Mouse (Mus musculus): ENCODE measurements around the gene Psma7.

The Psma7 gene

GRCm38 (mm10) chr2:180005656-180006351 is 36.4 kb downstream of the Psma7 start:
- ATAC-seq (ENCODE audit: low TSS enrichment), result no peak

- no peak for ATAC-seq (ENCODE audit: low TSS enrichment)
These were observed 40.6 kb downstream of the Psma7 start for GRCm38 (mm10) chr2:180001635-180002034.

- no peak for ATAC-seq (ENCODE audit: low TSS enrichment)
These were observed 43.8 kb downstream of the Psma7 start for GRCm38 (mm10) chr2:179998431-179998830.

GRCm38 (mm10) chr2:179993071-179993470 is 49.2 kb downstream of the Psma7 start:
- ATAC-seq (ENCODE audit: low TSS enrichment), result no peak

GRCm38 (mm10) chr2:179989098-179989497 is 53.1 kb downstream of the Psma7 start:
- ATAC-seq (ENCODE audit: low TSS enrichment), result no peak

GRCm38 (mm10) chr2:179986437-179987022 is 55.7 kb downstream of the Psma7 start:
- ATAC-seq (ENCODE audit: low TSS enrichment), result no peak

Measured in frontal cortex, adult (tissue).